Mouse (Mus musculus): Measurements from ENCODE around the gene Ocel1. TPM values are rescaled to one million over a fixed set of nuclear protein-coding genes. Genes with fewer than 3 reads are reported as not detected.

The Ocel1 gene
- polyA plus RNA-seq, 1 experiment, result 10.1 TPM

- Histone ChIP-seq H3K4me3 (replicated peaks; ENCODE audit: control insufficient read depth, low read depth, low read length) (no peak overlapping the region), H3K4me1 (ENCODE audit: control insufficient read depth, insufficient read depth, low read length) (peaks cover 3% of the 10 kb centered on the region; the same call in 1 of the 2 replicates), H3K27ac (ENCODE audit: control insufficient read depth, insufficient read depth, low read depth, low read length, poor library complexity) (no peak overlapping the region)
- 81% methylated on average over 7 of the region's 7 CpGs for WGBS
- no peak for TF ChIP-seq CTCF (IDR thresholded peaks at IDR 0.05; ENCODE audit: control insufficient read depth, insufficient read depth, low read length)
- TF ChIP-seq POLR2A (IDR thresholded peaks at IDR 0.05; ENCODE audit: borderline replicate concordance, control insufficient read depth, low read depth, low read length), result no peak
Observed at GRCm38 (mm10) chr8:71394481-71394880, 23.4 kb downstream of the Ocel1 start.

GRCm38 (mm10) chr8:71395071-71395470 lies 24.0 kb downstream of the Ocel1 start:
- WGBS, result 77% methylated on average over 10 of the region's 10 CpGs
- Histone ChIP-seq H3K4me3 (replicated peaks; ENCODE audit: control insufficient read depth, low read depth, low read length) (no peak overlapping the region), H3K4me1 (ENCODE audit: control insufficient read depth, insufficient read depth, low read length) (peaks cover 3% of the 10 kb centered on the region; the same call in 1 of the 2 replicates), H3K27ac (ENCODE audit: control insufficient read depth, insufficient read depth, low read depth, low read length, poor library complexity) (no peak overlapping the region)
- TF ChIP-seq POLR2A (IDR thresholded peaks at IDR 0.05; ENCODE audit: borderline replicate concordance, control insufficient read depth, low read depth, low read length) (no peak), CTCF (IDR thresholded peaks at IDR 0.05; ENCODE audit: control insufficient read depth, insufficient read depth, low read length) (no peak)

GRCm38 (mm10) chr8:71395629-71396028 lies 24.5 kb downstream of the Ocel1 start, which contains the start of gene Ushbp1:
TSS of gene Ushbp1 (minus strand) at chr8:71395802.
- Histone ChIP-seq H3K4me1 (ENCODE audit: control insufficient read depth, insufficient read depth, low read length) (peaks cover 3% of the 10 kb centered on the region; the same call in 1 of the 2 replicates), H3K27ac (ENCODE audit: control insufficient read depth, insufficient read depth, low read depth, low read length, poor library complexity) (no peak within 1 kb of the TSS), H3K4me3 (replicated peaks; ENCODE audit: control insufficient read depth, low read depth, low read length) (peak within 1 kb of the TSS; percentile 84)
- TF ChIP-seq POLR2A (IDR thresholded peaks at IDR 0.05; ENCODE audit: borderline replicate concordance, control insufficient read depth, low read depth, low read length) (no peak), CTCF (IDR thresholded peaks at IDR 0.05; ENCODE audit: control insufficient read depth, insufficient read depth, low read length) (no peak)
- WGBS, result 80% methylated on average over 9 of the region's 9 CpGs

GRCm38 (mm10) chr8:71396639-71397305 lies 25.7 kb downstream of the Ocel1 start, which contains the start of gene Babam1:
TSS of gene Babam1 (plus strand) at chr8:71396861.
- under 1% methylated on average over 34 of the region's 34 CpGs for WGBS
- Histone ChIP-seq H3K27ac (ENCODE audit: control insufficient read depth, insufficient read depth, low read depth, low read length, poor library complexity) (no peak within 1 kb of the TSS), H3K4me3 (replicated peaks; ENCODE audit: control insufficient read depth, low read depth, low read length) (peak within 1 kb of the TSS; percentile 84), H3K4me1 (ENCODE audit: control insufficient read depth, insufficient read depth, low read length) (peaks cover 3% of the 10 kb centered on the region; the same call in 1 of the 2 replicates)
- peak; percentile 68; the same call in 1 of the 2 replicates for TF ChIP-seq POLR2A (IDR thresholded peaks at IDR 0.05; ENCODE audit: borderline replicate concordance, control insufficient read depth, low read depth, low read length)
- no peak for TF ChIP-seq CTCF (IDR thresholded peaks at IDR 0.05; ENCODE audit: control insufficient read depth, insufficient read depth, low read length)

- H3K4me1 ChIP-seq (ENCODE audit: control insufficient read depth, insufficient read depth, low read length), result peaks cover 3% of the 10 kb centered on the region; the same call in 1 of the 2 replicates
- no peak overlapping the region for H3K27ac ChIP-seq (ENCODE audit: control insufficient read depth, insufficient read depth, low read depth, low read length, poor library complexity)
- H3K4me3 ChIP-seq (replicated peaks; ENCODE audit: control insufficient read depth, low read depth, low read length), result no peak overlapping the region
- TF ChIP-seq POLR2A (IDR thresholded peaks at IDR 0.05; ENCODE audit: borderline replicate concordance, control insufficient read depth, low read depth, low read length) (no peak), CTCF (IDR thresholded peaks at IDR 0.05; ENCODE audit: control insufficient read depth, insufficient read depth, low read length) (no peak)
- 80% methylated on average over 12 of the region's 12 CpGs for WGBS
Observed at GRCm38 (mm10) chr8:71397701-71398100, 26.6 kb downstream of the Ocel1 start.

GRCm38 (mm10) chr8:71400826-71401225 lies 29.7 kb downstream of the Ocel1 start:
- no peak for TF ChIP-seq CTCF (IDR thresholded peaks at IDR 0.05; ENCODE audit: control insufficient read depth, insufficient read depth, low read length)
- no peak for TF ChIP-seq POLR2A (IDR thresholded peaks at IDR 0.05; ENCODE audit: borderline replicate concordance, control insufficient read depth, low read depth, low read length)
- peaks cover 5% of the 10 kb centered on the region for H3K4me1 ChIP-seq (ENCODE audit: control insufficient read depth, insufficient read depth, low read length)
- no peak overlapping the region for H3K27ac ChIP-seq (ENCODE audit: control insufficient read depth, insufficient read depth, low read depth, low read length, poor library complexity)
- no peak overlapping the region for H3K4me3 ChIP-seq (replicated peaks; ENCODE audit: control insufficient read depth, low read depth, low read length)
- 90% methylated on average over 2 of the region's 2 CpGs for WGBS

- Histone ChIP-seq H3K4me3 (replicated peaks; ENCODE audit: control insufficient read depth, low read depth, low read length) (no peak overlapping the region), H3K4me1 (ENCODE audit: control insufficient read depth, insufficient read depth, low read length) (peaks cover 4% of the 10 kb centered on the region), H3K27ac (ENCODE audit: control insufficient read depth, insufficient read depth, low read depth, low read length, poor library complexity) (no peak overlapping the region)
- TF ChIP-seq CTCF (IDR thresholded peaks at IDR 0.05; ENCODE audit: control insufficient read depth, insufficient read depth, low read length), result no peak
- TF ChIP-seq POLR2A (IDR thresholded peaks at IDR 0.05; ENCODE audit: borderline replicate concordance, control insufficient read depth, low read depth, low read length), result no peak
Observed at GRCm38 (mm10) chr8:71401454-71401853, 30.4 kb downstream of the Ocel1 start.

- peak; percentile 19; the same call in 1 of the 2 replicates for TF ChIP-seq POLR2A (IDR thresholded peaks at IDR 0.05; ENCODE audit: borderline replicate concordance, control insufficient read depth, low read depth, low read length)
- TF ChIP-seq CTCF (IDR thresholded peaks at IDR 0.05; ENCODE audit: control insufficient read depth, insufficient read depth, low read length), result no peak
- Histone ChIP-seq H3K4me3 (replicated peaks; ENCODE audit: control insufficient read depth, low read depth, low read length) (no peak overlapping the region), H3K27ac (ENCODE audit: control insufficient read depth, insufficient read depth, low read depth, low read length, poor library complexity) (no peak overlapping the region), H3K4me1 (ENCODE audit: control insufficient read depth, insufficient read depth, low read length) (peaks cover 4% of the 10 kb centered on the region)
- WGBS, result 86% methylated on average over 9 of the region's 9 CpGs
Observed at GRCm38 (mm10) chr8:71402446-71402964, 31.4 kb downstream of the Ocel1 start.

Data from bone marrow, adult 2 months (tissue).